ENCODE assay signal across 36 mouse cellular contexts in genomic region chr3:40938592-40938991, GRCm38 (mm10). TPM values are rescaled to one million over a fixed set of nuclear protein-coding genes. Genes with fewer than 3 reads are reported as not detected.
"Had no signal": no experiment of that assay in that cellular context is flagged by ENCODE, and none has a peak within 500 bp of the region (broad histone marks: within the 10 kb centered on the region; RNA-seq: fewer than 3 reads in every experiment).

No protein-coding gene starts in this region.

- H3K4me2 ChIP-seq: limb, embryonic 12.5 days; limb, embryonic 13.5 days; limb, embryonic 15.5 days; liver, embryonic 11.5 days; liver, embryonic 13.5 days; liver, embryonic 15.5 days; lung, embryonic 14.5 days; lung, embryonic 15.5 days; midbrain, embryonic 11.5 days; midbrain, embryonic 12.5 days; midbrain, embryonic 13.5 days; midbrain, embryonic 15.5 days; neural tube, embryonic 12.5 days; neural tube, embryonic 13.5 days had no signal

- ATAC-seq: lung, postnatal 0 days; midbrain, embryonic 13.5 days; midbrain, embryonic 15.5 days; midbrain, embryonic 16.5 days had no signal

- H3K4me1 ChIP-seq: limb, embryonic 10.5 days; limb, embryonic 12.5 days; limb, embryonic 13.5 days; limb, embryonic 15.5 days; liver, embryonic 13.5 days; liver, embryonic 15.5 days; lung, embryonic 15.5 days; megakaryocyte, embryonic 14.5 days; midbrain, embryonic 10.5 days; midbrain, embryonic 12.5 days; midbrain, embryonic 13.5 days; midbrain, embryonic 15.5 days; neural tube, embryonic 12.5 days; neural tube, embryonic 13.5 days had no signal

- H3K36me3 ChIP-seq: limb, embryonic 10.5 days had no signal

- H3K27me3 ChIP-seq: limb, embryonic 12.5 days; limb, embryonic 13.5 days; limb, embryonic 15.5 days; liver, embryonic 13.5 days; liver, embryonic 15.5 days; lung, embryonic 15.5 days; megakaryocyte, embryonic 14.5 days; midbrain, embryonic 12.5 days; midbrain, embryonic 13.5 days; midbrain, embryonic 15.5 days; neural tube, embryonic 12.5 days; neural tube, embryonic 13.5 days had no signal

- H3K27ac ChIP-seq: left cerebral cortex, adult 2 months; limb, embryonic 10.5 days; limb, embryonic 12.5 days; limb, embryonic 13.5 days; limb, embryonic 15.5 days; liver, embryonic 13.5 days; liver, embryonic 14.5 days; liver, embryonic 15.5 days; lung, embryonic 15.5 days; macrophage; midbrain, embryonic 10.5 days; midbrain, embryonic 12.5 days; midbrain, embryonic 13.5 days; midbrain, embryonic 15.5 days; neural tube, embryonic 12.5 days; neural tube, embryonic 13.5 days had no signal

- H3K4me3 ChIP-seq: left cerebral cortex, adult 2 months; limb, embryonic 10.5 days; limb, embryonic 12.5 days; limb, embryonic 13.5 days; limb, embryonic 15.5 days; liver, embryonic 13.5 days; liver, embryonic 15.5 days; lung, embryonic 15.5 days; megakaryocyte, embryonic 14.5 days; midbrain, embryonic 10.5 days; midbrain, embryonic 12.5 days; midbrain, embryonic 13.5 days; midbrain, embryonic 15.5 days; myocyte; neural tube, embryonic 12.5 days; neural tube, embryonic 13.5 days had no signal

- H3K9ac ChIP-seq: limb, embryonic 12.5 days; limb, embryonic 13.5 days; limb, embryonic 15.5 days; liver, embryonic 13.5 days; liver, embryonic 14.5 days; liver, embryonic 15.5 days; lung, embryonic 14.5 days; lung, embryonic 15.5 days; midbrain, embryonic 12.5 days; midbrain, embryonic 13.5 days; midbrain, embryonic 15.5 days; neural tube, embryonic 12.5 days; neural tube, embryonic 13.5 days had no signal

- H3K9me3 ChIP-seq: limb, embryonic 10.5 days; limb, embryonic 12.5 days; limb, embryonic 13.5 days; limb, embryonic 15.5 days; liver, embryonic 13.5 days; liver, embryonic 15.5 days; lung, embryonic 15.5 days; megakaryocyte, embryonic 14.5 days; midbrain, embryonic 10.5 days; midbrain, embryonic 12.5 days; midbrain, embryonic 13.5 days; midbrain, embryonic 15.5 days; neural tube, embryonic 12.5 days; neural tube, embryonic 13.5 days had no signal

- DNase-seq: left cerebral cortex, postnatal 4 days; liver, embryonic 13.5 days; lung, adult 18-20 months; lung, adult 2 months; lung, embryonic 14.5 days; lung, postnatal 10 days; lung, postnatal 14 days; lung, postnatal 36 days; lung, postnatal 4 days; midbrain, embryonic 14.5 days had no signal

RNA-seq across cellular contexts. Expression of gene 1700034I23Rik, which starts 36.2 kb away (rescaled TPM):
- total RNA-seq: left cerebral cortex, adult 2 months; megakaryocyte progenitor cell, adult 5-6 weeks; megakaryocyte-erythroid progenitor cell, adult 5-6 weeks; midbrain, postnatal 0 days; monocyte, adult 5-6 weeks had no signal
- polyA plus RNA-seq: limb, embryonic 10.5 days; liver, embryonic 15.5 days; lung, adult 2 months; macrophage; myocyte; neural tube, embryonic 11.5 days had no signal
